Mouse (Mus musculus) embryo, embryonic 10.5 days (tissue): Measurements from ENCODE around the gene Olfr281.
"Not testable (repeated sequence)": the region's sequence is repeated elsewhere in the genome, so short reads cannot be mapped to it uniquely, and the experiment has no call there.

ENCODE experiments used
- DNase-seq: peaks from one replicate; pipeline ENCODE4 v3.0.0-alpha.2; 2015; ENCODE audit warnings: low spot score

The Olfr281 gene

GRCm38 (mm10) chr15:98452288-98452687, at the start of gene Olfr281:
Gene Olfr281, plus strand, starts transcription at chr15:98452588.
- DNase-seq: no peak

- DNase-seq: peak; percentile 19
Measured at GRCm38 (mm10) chr15:98408406-98409060, 43.9 kb upstream of the Olfr281 start.

GRCm38 (mm10) chr15:98409635-98410034, 42.8 kb upstream of the Olfr281 start:
- DNase-seq: no peak

GRCm38 (mm10) chr15:98410249-98410648, 42.1 kb upstream of the Olfr281 start:
- DNase-seq: no peak

- no peak for DNase-seq
Measured at GRCm38 (mm10) chr15:98415996-98416395, 36.4 kb upstream of the Olfr281 start.

- not testable (repeated sequence) for DNase-seq
Measured at GRCm38 (mm10) chr15:98416802-98417201, 35.6 kb upstream of the Olfr281 start.

GRCm38 (mm10) chr15:98417285-98417684, 35.1 kb upstream of the Olfr281 start:
- DNase-seq: peak; percentile 34

- DNase-seq: no peak
Measured at GRCm38 (mm10) chr15:98418096-98418495, 34.3 kb upstream of the Olfr281 start.

- DNase-seq: no peak
Measured at GRCm38 (mm10) chr15:98420897-98421296, 31.5 kb upstream of the Olfr281 start.

- DNase-seq: peak; percentile 22
Measured at GRCm38 (mm10) chr15:98424326-98424725, 28.1 kb upstream of the Olfr281 start.

- no peak for DNase-seq
Measured at GRCm38 (mm10) chr15:98424753-98425152, 27.6 kb upstream of the Olfr281 start.

GRCm38 (mm10) chr15:98425188-98425587, 27.2 kb upstream of the Olfr281 start:
- no peak for DNase-seq

GRCm38 (mm10) chr15:98430925-98431324, 21.5 kb upstream of the Olfr281 start, which contains the start of gene Olfr282:
Gene Olfr282, plus strand, starts transcription at chr15:98431225.
- DNase-seq: not testable (repeated sequence)

GRCm38 (mm10) chr15:98444561-98444960, 7.8 kb upstream of the Olfr281 start:
- no peak for DNase-seq

- peak; percentile 41 for DNase-seq
Measured at GRCm38 (mm10) chr15:98448521-98448920, 3.9 kb upstream of the Olfr281 start.

GRCm38 (mm10) chr15:98469596-98469995, 17.2 kb downstream of the Olfr281 start, which contains the start of gene OR5BS1P:
Gene OR5BS1P, plus strand, starts transcription at chr15:98469896.
- no peak for DNase-seq

GRCm38 (mm10) chr15:98471539-98471938, 19.2 kb downstream of the Olfr281 start:
- DNase-seq: no peak

GRCm38 (mm10) chr15:98474958-98475357, 22.6 kb downstream of the Olfr281 start:
- DNase-seq: no peak

GRCm38 (mm10) chr15:98475382-98475781, 23.0 kb downstream of the Olfr281 start:
- DNase-seq: peak; percentile 68

- no peak for DNase-seq
Measured at GRCm38 (mm10) chr15:98476281-98476680, 23.9 kb downstream of the Olfr281 start.

- no peak for DNase-seq
Measured at GRCm38 (mm10) chr15:98479568-98480102, 27.2 kb downstream of the Olfr281 start.

GRCm38 (mm10) chr15:98482701-98483100, 30.3 kb downstream of the Olfr281 start, which contains the start of gene Lalba:
Gene Lalba, minus strand, starts transcription at chr15:98482721.
- no peak for DNase-seq
